Mouse (Mus musculus): Measurements from ENCODE around the gene Olfr378. TPM values are rescaled to one million over a fixed set of nuclear protein-coding genes. Genes with fewer than 3 reads are reported as not detected.

Gene Olfr378
- polyA plus RNA-seq (2014; fragmentation: Nextera tagmentation; extraction: Ambion mirVana): not detected in 2 replicates

GRCm38 (mm10) chr11:73428377-73428776 lies at the start of gene Olfr378:
Gene Olfr378 (minus strand): TSS chr11:73428477.
- Histone ChIP-seq H3K9me3 (ENCODE audit: control insufficient read depth, low read length) (no peaks in the 10 kb centered on the region; the same call in 1 of the 2 replicates), H3K4me3 (ENCODE audit: low read depth, low read length) (no peak within 1 kb of the TSS), H3K9ac (ENCODE audit: low read length) (no peak within 1 kb of the TSS), H3K4me1 (replicated peaks; ENCODE audit: control insufficient read depth, insufficient read depth, low read length) (no peaks in the 10 kb centered on the region), H3K27ac (ENCODE audit: low read depth, low read length) (no peak within 1 kb of the TSS), H3K4me2 (ENCODE audit: low read depth, low read length, severe bottlenecking) (no peak within 1 kb of the TSS), H3K36me3 (ENCODE audit: control insufficient read depth, insufficient read depth, low read length) (no peaks in the 10 kb centered on the region), H3K27me3 (ENCODE audit: control insufficient read depth, insufficient read depth, low read length) (no peaks in the 10 kb centered on the region)
- ATAC-seq (replicated peaks; ENCODE audit: low FRiP score): no peak
- WGBS: 88% methylated on average over 1 of the region's 1 CpGs
- DNase-seq (ENCODE audit: low spot score): no peak

GRCm38 (mm10) chr11:73457408-73457807 lies 29.1 kb upstream of the Olfr378 start, which contains the start of gene Olfr380:
Gene Olfr380 (minus strand): TSS chr11:73457508.
- 93% methylated on average over 1 of the region's 1 CpGs for WGBS
- Histone ChIP-seq H3K27me3 (ENCODE audit: control insufficient read depth, insufficient read depth, low read length) (no peaks in the 10 kb centered on the region), H3K4me2 (ENCODE audit: low read depth, low read length, severe bottlenecking) (no peak within 1 kb of the TSS), H3K9me3 (ENCODE audit: control insufficient read depth, low read length) (peaks cover 4% of the 10 kb centered on the region; the same call in 1 of the 2 replicates), H3K9ac (ENCODE audit: low read length) (no peak within 1 kb of the TSS), H3K27ac (ENCODE audit: low read depth, low read length) (no peak within 1 kb of the TSS), H3K36me3 (ENCODE audit: control insufficient read depth, insufficient read depth, low read length) (no peaks in the 10 kb centered on the region), H3K4me3 (ENCODE audit: low read depth, low read length) (no peak within 1 kb of the TSS), H3K4me1 (replicated peaks; ENCODE audit: control insufficient read depth, insufficient read depth, low read length) (no peaks in the 10 kb centered on the region)
- DNase-seq (ENCODE audit: low spot score) (no peak), ATAC-seq (replicated peaks; ENCODE audit: low FRiP score) (no peak)

- DNase-seq (ENCODE audit: low spot score) (no peak), ATAC-seq (replicated peaks; ENCODE audit: low FRiP score) (no peak)
- Histone ChIP-seq H3K4me3 (ENCODE audit: low read depth, low read length) (no peak within 1 kb of the TSS), H3K9ac (ENCODE audit: low read length) (no peak within 1 kb of the TSS), H3K36me3 (ENCODE audit: control insufficient read depth, insufficient read depth, low read length) (no peaks in the 10 kb centered on the region), H3K4me2 (ENCODE audit: low read depth, low read length, severe bottlenecking) (no peak within 1 kb of the TSS), H3K27me3 (ENCODE audit: control insufficient read depth, insufficient read depth, low read length) (no peaks in the 10 kb centered on the region), H3K4me1 (replicated peaks; ENCODE audit: control insufficient read depth, insufficient read depth, low read length) (no peaks in the 10 kb centered on the region), H3K27ac (ENCODE audit: low read depth, low read length) (no peak within 1 kb of the TSS), H3K9me3 (ENCODE audit: control insufficient read depth, low read length) (no peaks in the 10 kb centered on the region)
Measured at GRCm38 (mm10) chr11:73399514-73399913, 28.8 kb downstream of the Olfr378 start, which contains the start of gene Olfr1. Gene Olfr1 (minus strand): TSS chr11:73399614.

- 69% methylated on average over 4 of the region's 4 CpGs for WGBS
- ATAC-seq (replicated peaks; ENCODE audit: low FRiP score): no peak
- Histone ChIP-seq H3K4me2 (ENCODE audit: low read depth, low read length, severe bottlenecking) (no peak overlapping the region), H3K36me3 (ENCODE audit: control insufficient read depth, insufficient read depth, low read length) (no peaks in the 10 kb centered on the region), H3K9ac (ENCODE audit: low read length) (no peak overlapping the region), H3K27me3 (ENCODE audit: control insufficient read depth, insufficient read depth, low read length) (no peaks in the 10 kb centered on the region), H3K27ac (ENCODE audit: low read depth, low read length) (no peak overlapping the region), H3K9me3 (ENCODE audit: control insufficient read depth, low read length) (no peaks in the 10 kb centered on the region; the same call in 1 of the 2 replicates), H3K4me3 (ENCODE audit: low read depth, low read length) (no peak overlapping the region), H3K4me1 (replicated peaks; ENCODE audit: control insufficient read depth, insufficient read depth, low read length) (no peaks in the 10 kb centered on the region)
- DNase-seq (ENCODE audit: low spot score): no peak
Measured at GRCm38 (mm10) chr11:73395374-73395773, 32.9 kb downstream of the Olfr378 start.

Other genes starting within 250 kb of the Olfr378 start
- gene Ctns, start 229.4 kb downstream of the Olfr378 start, polyA plus RNA-seq (2014; fragmentation: Nextera tagmentation; extraction: Ambion mirVana): 19.7 and 19.8 TPM in 2 replicates
- gene Shpk, start 229.0 kb downstream of the Olfr378 start, polyA plus RNA-seq (2014; fragmentation: Nextera tagmentation; extraction: Ambion mirVana): 0.72 and 1.0 TPM in 2 replicates
- not detected in 2 replicates for gene Trpv1, start 194.2 kb downstream of the Olfr378 start, polyA plus RNA-seq (2014; fragmentation: Nextera tagmentation; extraction: Ambion mirVana)
- gene Trpv3, start 161.1 kb downstream of the Olfr378 start, polyA plus RNA-seq (2014; fragmentation: Nextera tagmentation; extraction: Ambion mirVana): not detected in 2 replicates
- gene Aspa, start 98.9 kb downstream of the Olfr378 start, polyA plus RNA-seq (2014; fragmentation: Nextera tagmentation; extraction: Ambion mirVana): 0.12 TPM in 1 of 2 replicates, not detected in the other
- not detected in 2 replicates for gene Gm49340, start 98.7 kb downstream of the Olfr378 start, polyA plus RNA-seq (2014; fragmentation: Nextera tagmentation; extraction: Ambion mirVana)
- gene Spata22, start 98.7 kb downstream of the Olfr378 start, polyA plus RNA-seq (2014; fragmentation: Nextera tagmentation; extraction: Ambion mirVana): not detected in 2 replicates
- not detected in 2 replicates for gene Olfr20, start 77.7 kb downstream of the Olfr378 start, polyA plus RNA-seq (2014; fragmentation: Nextera tagmentation; extraction: Ambion mirVana)
- not detected in 2 replicates for gene Olfr376, start 57.2 kb downstream of the Olfr378 start, polyA plus RNA-seq (2014; fragmentation: Nextera tagmentation; extraction: Ambion mirVana)
- gene Olfr1, start 28.9 kb downstream of the Olfr378 start, polyA plus RNA-seq (2014; fragmentation: Nextera tagmentation; extraction: Ambion mirVana): not detected in 2 replicates
- not detected in 2 replicates for gene Olfr380, start 29.0 kb upstream of the Olfr378 start, polyA plus RNA-seq (2014; fragmentation: Nextera tagmentation; extraction: Ambion mirVana)
- not detected in 2 replicates for gene Olfr381, start 63.1 kb upstream of the Olfr378 start, polyA plus RNA-seq (2014; fragmentation: Nextera tagmentation; extraction: Ambion mirVana)
- not detected in 2 replicates for gene Olfr382, start 88.7 kb upstream of the Olfr378 start, polyA plus RNA-seq (2014; fragmentation: Nextera tagmentation; extraction: Ambion mirVana)
- not detected in 2 replicates for gene Olfr385, start 164.5 kb upstream of the Olfr378 start, polyA plus RNA-seq (2014; fragmentation: Nextera tagmentation; extraction: Ambion mirVana)
- gene Olfr384, start 170.1 kb upstream of the Olfr378 start, polyA plus RNA-seq (2014; fragmentation: Nextera tagmentation; extraction: Ambion mirVana): not detected in 2 replicates